Mouse (Mus musculus): ENCODE data around the gene Lhb.

DNA sequence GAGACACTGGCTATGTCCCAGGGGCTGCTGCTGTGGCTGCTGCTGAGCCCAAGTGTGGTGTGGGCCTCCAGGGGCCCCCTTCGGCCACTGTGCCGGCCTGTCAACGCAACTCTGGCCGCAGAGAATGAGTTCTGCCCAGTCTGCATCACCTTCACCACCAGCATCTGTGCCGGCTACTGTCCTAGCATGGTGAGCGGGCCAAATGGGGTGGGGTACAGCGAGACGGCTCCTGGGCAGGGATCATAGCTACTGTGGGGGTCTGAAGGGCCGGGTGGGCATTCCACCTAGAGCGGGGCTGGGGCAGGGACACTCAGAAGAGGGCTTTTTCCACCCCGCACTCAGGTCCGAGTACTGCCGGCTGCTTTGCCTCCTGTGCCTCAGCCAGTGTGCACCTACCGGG, 574 bp downstream of the Lhb start:
- TF ChIP-seq POLR2A (IDR thresholded peaks at IDR 0.05; ENCODE audit: extremely low read depth, insufficient read depth, low read length) (no peak), CTCF (IDR thresholded peaks at IDR 0.05; ENCODE audit: low read depth, low read length) (no peak)

Measured in liver, adult 2 months (tissue).